Mouse (Mus musculus): Measurements from ENCODE around the gene Nlgn1. TPM values are rescaled to one million over a fixed set of nuclear protein-coding genes. Genes with fewer than 3 reads are reported as not detected.

Gene Nlgn1
- polyA plus RNA-seq, 1 experiment: 0.09 TPM

- H3K27ac ChIP-seq (ENCODE audit: insufficient read depth, low read depth, low read length): no peak overlapping the region
- no peak overlapping the region for H3K4me3 ChIP-seq (ENCODE audit: low read depth, low read length)
- H3K4me1 ChIP-seq (ENCODE audit: control insufficient read depth, insufficient read depth, insufficient read length, low read length): no peaks in the 10 kb centered on the region
- no peaks in the 10 kb centered on the region for H3K27me3 ChIP-seq (ENCODE audit: control insufficient read depth, insufficient read depth, low read length)
- 56% methylated on average over 8 of the region's 8 CpGs for WGBS
- H3K36me3 ChIP-seq (ENCODE audit: control insufficient read depth, insufficient read depth, low read length): no peaks in the 10 kb centered on the region
- TF ChIP-seq CTCF (IDR thresholded peaks at IDR 0.05; ENCODE audit: extremely low read depth, insufficient read length, insufficient replicate concordance, low read depth, low read length) (no peak), POLR2A (IDR thresholded peaks at IDR 0.05; ENCODE audit: low read depth, low read length) (no peak)
Measured at GRCm38 (mm10) chr3:25456250-25456860, 875.9 kb downstream of the Nlgn1 start.

GRCm38 (mm10) chr3:25452314-25452713 is 879.9 kb downstream of the Nlgn1 start:
- H3K4me1 ChIP-seq (ENCODE audit: control insufficient read depth, insufficient read depth, insufficient read length, low read length): no peaks in the 10 kb centered on the region
- no peaks in the 10 kb centered on the region for H3K36me3 ChIP-seq (ENCODE audit: control insufficient read depth, insufficient read depth, low read length)
- 64% methylated on average over 1 of the region's 1 CpGs for WGBS
- H3K27ac ChIP-seq (ENCODE audit: insufficient read depth, low read depth, low read length): no peak overlapping the region
- H3K27me3 ChIP-seq (ENCODE audit: control insufficient read depth, insufficient read depth, low read length): no peaks in the 10 kb centered on the region
- no peak for TF ChIP-seq POLR2A (IDR thresholded peaks at IDR 0.05; ENCODE audit: low read depth, low read length)
- TF ChIP-seq CTCF (IDR thresholded peaks at IDR 0.05; ENCODE audit: extremely low read depth, insufficient read length, insufficient replicate concordance, low read depth, low read length): no peak
- H3K4me3 ChIP-seq (ENCODE audit: low read depth, low read length): no peak overlapping the region

GRCm38 (mm10) chr3:25450471-25450870 is 881.8 kb downstream of the Nlgn1 start:
- 66% methylated on average over 6 of the region's 6 CpGs for WGBS
- TF ChIP-seq CTCF (IDR thresholded peaks at IDR 0.05; ENCODE audit: extremely low read depth, insufficient read length, insufficient replicate concordance, low read depth, low read length) (no peak), POLR2A (IDR thresholded peaks at IDR 0.05; ENCODE audit: low read depth, low read length) (no peak)
- Histone ChIP-seq H3K27ac (ENCODE audit: insufficient read depth, low read depth, low read length) (no peak overlapping the region), H3K4me1 (ENCODE audit: control insufficient read depth, insufficient read depth, insufficient read length, low read length) (no peaks in the 10 kb centered on the region), H3K4me3 (ENCODE audit: low read depth, low read length) (no peak overlapping the region), H3K36me3 (ENCODE audit: control insufficient read depth, insufficient read depth, low read length) (no peaks in the 10 kb centered on the region), H3K27me3 (ENCODE audit: control insufficient read depth, insufficient read depth, low read length) (no peaks in the 10 kb centered on the region)

GRCm38 (mm10) chr3:25449356-25449755 is 882.9 kb downstream of the Nlgn1 start:
- H3K4me1 ChIP-seq (ENCODE audit: control insufficient read depth, insufficient read depth, insufficient read length, low read length): no peaks in the 10 kb centered on the region
- TF ChIP-seq CTCF (IDR thresholded peaks at IDR 0.05; ENCODE audit: extremely low read depth, insufficient read length, insufficient replicate concordance, low read depth, low read length) (no peak), POLR2A (IDR thresholded peaks at IDR 0.05; ENCODE audit: low read depth, low read length) (no peak)
- H3K27me3 ChIP-seq (ENCODE audit: control insufficient read depth, insufficient read depth, low read length): no peaks in the 10 kb centered on the region
- no peak overlapping the region for H3K27ac ChIP-seq (ENCODE audit: insufficient read depth, low read depth, low read length)
- WGBS: 79% methylated on average over 4 of the region's 4 CpGs
- H3K36me3 ChIP-seq (ENCODE audit: control insufficient read depth, insufficient read depth, low read length): no peaks in the 10 kb centered on the region
- no peak overlapping the region for H3K4me3 ChIP-seq (ENCODE audit: low read depth, low read length)

- TF ChIP-seq POLR2A (IDR thresholded peaks at IDR 0.05; ENCODE audit: low read depth, low read length) (no peak), CTCF (IDR thresholded peaks at IDR 0.05; ENCODE audit: extremely low read depth, insufficient read length, insufficient replicate concordance, low read depth, low read length) (no peak)
- H3K4me3 ChIP-seq (ENCODE audit: low read depth, low read length): no peak overlapping the region
- H3K4me1 ChIP-seq (ENCODE audit: control insufficient read depth, insufficient read depth, insufficient read length, low read length): no peaks in the 10 kb centered on the region
- no peaks in the 10 kb centered on the region for H3K27me3 ChIP-seq (ENCODE audit: control insufficient read depth, insufficient read depth, low read length)
- H3K27ac ChIP-seq (ENCODE audit: insufficient read depth, low read depth, low read length): no peak overlapping the region
- 60% methylated on average over 1 of the region's 1 CpGs for WGBS
- no peaks in the 10 kb centered on the region for H3K36me3 ChIP-seq (ENCODE audit: control insufficient read depth, insufficient read depth, low read length)
Measured at GRCm38 (mm10) chr3:25447181-25447580, 885.1 kb downstream of the Nlgn1 start.

- 73% methylated on average over 3 of the region's 3 CpGs for WGBS
- TF ChIP-seq POLR2A (IDR thresholded peaks at IDR 0.05; ENCODE audit: low read depth, low read length) (no peak), CTCF (IDR thresholded peaks at IDR 0.05; ENCODE audit: extremely low read depth, insufficient read length, insufficient replicate concordance, low read depth, low read length) (no peak)
- no peak overlapping the region for H3K4me3 ChIP-seq (ENCODE audit: low read depth, low read length)
Measured at GRCm38 (mm10) chr3:25443657-25444056, 888.6 kb downstream of the Nlgn1 start.

GRCm38 (mm10) chr3:25442617-25443016 is 889.6 kb downstream of the Nlgn1 start:
- no peak overlapping the region for H3K27ac ChIP-seq (ENCODE audit: insufficient read depth, low read depth, low read length)
- TF ChIP-seq POLR2A (IDR thresholded peaks at IDR 0.05; ENCODE audit: low read depth, low read length) (no peak), CTCF (IDR thresholded peaks at IDR 0.05; ENCODE audit: extremely low read depth, insufficient read length, insufficient replicate concordance, low read depth, low read length) (no peak)
- 95% methylated on average over 1 of the region's 1 CpGs for WGBS

More at GRCm38 (mm10) chr3:25443657-25444056, 888.6 kb downstream of the Nlgn1 start:
- H3K4me1 ChIP-seq (ENCODE audit: control insufficient read depth, insufficient read depth, insufficient read length, low read length): no peaks in the 10 kb centered on the region
- H3K27ac ChIP-seq (ENCODE audit: insufficient read depth, low read depth, low read length): no peak overlapping the region
- H3K36me3 ChIP-seq (ENCODE audit: control insufficient read depth, insufficient read depth, low read length): no peaks in the 10 kb centered on the region
- H3K27me3 ChIP-seq (ENCODE audit: control insufficient read depth, insufficient read depth, low read length): no peaks in the 10 kb centered on the region

More at GRCm38 (mm10) chr3:25442617-25443016, 889.6 kb downstream of the Nlgn1 start:
- H3K36me3 ChIP-seq (ENCODE audit: control insufficient read depth, insufficient read depth, low read length): no peaks in the 10 kb centered on the region
- no peaks in the 10 kb centered on the region for H3K27me3 ChIP-seq (ENCODE audit: control insufficient read depth, insufficient read depth, low read length)
- H3K4me3 ChIP-seq (ENCODE audit: low read depth, low read length): no peak overlapping the region
- H3K4me1 ChIP-seq (ENCODE audit: control insufficient read depth, insufficient read depth, insufficient read length, low read length): no peaks in the 10 kb centered on the region

Data from small intestine, adult 2 months (tissue).